Mouse (Mus musculus) stomach, postnatal 0 days (tissue): ENCODE results near the gene Mylk4.

Experiments used
- CTCF ChIP-seq: IDR thresholded peaks from 2 replicates; pipeline ENCODE4 v1.5.1; 2016; ENCODE audit warnings: antibody characterized with exemption, low read depth, mild to moderate bottlenecking, moderate library complexity
- EP300 ChIP-seq: optimal IDR thresholded peaks from 2 replicates; pipeline ENCODE3; 2016; ENCODE audit warnings: antibody characterized with exemption

- TF ChIP-seq CTCF (no peak), EP300 (no peak)
These were observed 37.9 kb upstream of the Mylk4 start for GRCm38 (mm10) chr13:32821671-32822070.
